Mouse (Mus musculus): Measurements from ENCODE around the gene Ogfr.

Gene Ogfr

DNA sequence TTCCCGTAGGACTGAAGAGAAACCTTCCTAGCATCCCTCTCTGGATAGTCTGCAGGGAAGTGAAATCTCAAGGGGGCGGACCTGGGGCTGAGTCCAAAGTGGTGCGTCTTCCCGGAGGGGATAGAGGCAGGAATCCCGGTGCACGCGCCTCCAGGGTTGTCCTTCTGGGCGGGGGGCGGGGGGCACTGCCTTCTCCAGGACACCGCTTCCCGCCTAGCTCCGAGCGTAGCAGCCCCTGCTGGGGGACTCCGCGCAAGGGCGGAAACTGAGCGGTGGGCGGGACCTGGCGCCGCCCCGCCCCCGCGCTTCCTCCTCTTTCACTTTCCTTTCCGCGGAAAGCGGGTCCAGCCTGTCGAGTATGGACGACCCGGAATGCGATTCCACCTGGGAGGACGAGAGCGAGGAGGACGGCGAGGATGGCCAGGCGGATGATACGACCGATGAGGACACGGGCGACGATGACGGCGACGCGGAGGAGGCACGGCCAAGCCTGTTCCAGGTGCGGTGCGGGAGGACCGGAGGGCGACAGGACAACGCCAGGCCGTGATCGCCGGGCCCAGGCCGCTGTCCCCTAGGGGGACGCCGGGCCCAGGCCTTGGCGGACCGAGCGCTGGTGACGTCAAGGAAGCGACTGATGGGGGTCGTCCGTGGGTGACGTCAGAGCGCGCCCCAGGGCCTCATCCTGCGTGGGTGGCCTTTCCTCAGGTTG is at the start of gene Ogfr:
Gene Ogfr (plus strand): TSS at position 123 of the 709 bp plus-strand sequence.
- in situ Hi-C loops (cut with MboI, MseI), result loop anchor here in 1 of 2 experiments (10.0 kb wide), 1 partner anchor 116 kb away; the partner anchor contains the start of gene Dido1

GRCm38 (mm10) chr2:180543675-180544074 is 45.4 kb upstream of the Ogfr start:
- in situ Hi-C loops (cut with MboI, MseI), result loop anchor here in 1 of 2 experiments (25.0 kb wide), 1 partner anchor 1831 kb away; no protein-coding TSS in a partner anchor

DNA sequence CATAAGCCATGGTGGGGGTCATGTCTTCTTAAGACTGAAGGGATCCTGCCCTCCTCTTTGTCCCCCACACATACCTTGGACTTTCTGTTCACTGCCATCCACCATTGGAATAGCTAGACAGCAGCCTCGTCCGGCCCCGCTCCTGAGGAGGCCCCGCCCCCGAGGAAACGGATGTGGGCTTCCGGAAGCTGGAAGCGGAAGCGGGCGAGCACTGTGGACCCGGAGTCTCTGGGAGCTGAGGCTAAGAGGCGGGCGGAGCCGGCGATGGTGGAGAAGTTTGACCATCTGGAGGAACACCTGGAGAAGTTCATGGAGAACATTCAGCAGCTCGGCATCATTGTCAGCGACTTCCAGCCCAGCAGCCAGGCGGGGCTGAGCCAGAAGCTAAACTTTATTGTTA is 44.0 kb upstream of the Ogfr start:
- in situ Hi-C loops (cut with MboI, MseI), result loop anchor here in 1 of 2 experiments (25.0 kb wide), 1 partner anchor 1833 kb away; no protein-coding TSS in a partner anchor

- in situ Hi-C loops (cut with MboI, MseI), result loop anchor here in 1 of 2 experiments (25.0 kb wide), 1 partner anchor 1835 kb away; no protein-coding TSS in a partner anchor
These were observed 41.5 kb upstream of the Ogfr start for GRCm38 (mm10) chr2:180547384-180548106.

- in situ Hi-C loops (cut with MboI, MseI), result loop anchor here in 1 of 2 experiments (5.0 kb wide), 1 partner anchor 85 kb away; no protein-coding TSS in a partner anchor
These were observed 36.7 kb upstream of the Ogfr start for GRCm38 (mm10) chr2:180552340-180552739.

DNA sequence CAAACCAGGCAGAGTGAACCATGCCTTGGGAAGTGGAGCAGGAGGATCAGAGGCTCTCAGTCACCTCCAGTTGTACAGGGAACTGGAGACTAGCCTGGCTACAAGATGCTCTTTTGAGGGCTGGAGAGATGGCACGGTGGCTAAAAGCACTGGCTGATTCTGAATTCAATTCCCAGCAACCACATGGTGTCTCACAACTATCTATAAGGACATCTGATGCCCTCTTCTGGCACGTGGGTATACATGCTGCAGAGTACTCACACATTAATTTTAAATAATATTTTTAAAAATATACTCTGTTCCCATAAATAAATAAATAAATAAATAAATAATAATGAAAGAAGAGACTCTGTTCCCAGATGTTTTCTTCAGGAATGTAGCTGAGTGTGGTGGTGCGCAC is 33.8 kb upstream of the Ogfr start:
- in situ Hi-C loops (cut with MboI, MseI), result no loop called here

DNA sequence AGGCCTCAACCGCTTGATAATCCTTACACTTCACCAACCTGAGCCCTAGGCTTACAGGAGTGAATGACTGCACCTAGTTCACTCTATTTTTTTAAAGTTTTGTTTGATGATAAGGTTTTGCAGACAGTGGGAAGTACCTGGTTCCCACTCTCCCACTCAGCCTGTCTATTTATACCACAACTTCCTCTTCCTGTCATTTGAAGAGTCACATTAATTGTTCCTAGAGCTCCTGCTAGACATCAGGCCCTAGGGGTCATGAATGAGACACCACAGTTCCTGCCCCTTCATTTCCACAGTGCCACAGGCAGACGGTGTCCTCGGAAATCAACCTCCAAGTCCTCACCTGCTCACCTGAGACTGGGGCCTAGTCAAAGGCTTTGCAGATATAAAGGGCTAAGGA is 32.6 kb upstream of the Ogfr start:
- in situ Hi-C loops (cut with MboI, MseI), result no loop called here

GRCm38 (mm10) chr2:180560245-180560644 is 28.8 kb upstream of the Ogfr start:
- in situ Hi-C loops (cut with MboI, MseI), result loop anchor here in 1 of 2 experiments (5.0 kb wide), 1 partner anchor 133 kb away; no protein-coding TSS in a partner anchor

- in situ Hi-C loops (cut with MboI, MseI), result loop anchor here in 1 of 2 experiments (5.0 kb wide), 1 partner anchor 135 kb away; no protein-coding TSS in a partner anchor
These were observed 26.9 kb upstream of the Ogfr start for GRCm38 (mm10) chr2:180562146-180562545.

DNA sequence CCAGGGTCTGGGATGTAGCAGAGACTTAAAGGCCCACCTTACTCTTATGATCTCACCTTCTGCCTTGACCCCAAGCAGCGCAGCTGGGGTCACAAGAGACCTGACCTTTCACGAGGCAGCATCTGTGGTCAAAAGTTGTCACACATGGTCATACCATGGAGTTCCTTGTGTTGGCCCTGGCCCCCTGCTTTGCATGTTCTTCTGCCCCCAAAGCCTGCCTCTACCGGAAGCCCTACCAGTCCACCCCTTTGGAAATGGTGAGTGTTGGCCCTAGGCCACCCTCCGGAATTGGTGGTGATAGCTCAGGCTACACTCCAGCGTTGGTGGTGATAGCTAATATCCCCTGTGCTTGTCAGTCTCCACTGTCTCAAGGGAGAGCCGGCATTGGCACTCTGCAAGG is 25.7 kb upstream of the Ogfr start:
- in situ Hi-C loops (cut with MboI, MseI), result loop anchor here in 1 of 2 experiments (5.0 kb wide), 1 partner anchor 136 kb away; no protein-coding TSS in a partner anchor

DNA sequence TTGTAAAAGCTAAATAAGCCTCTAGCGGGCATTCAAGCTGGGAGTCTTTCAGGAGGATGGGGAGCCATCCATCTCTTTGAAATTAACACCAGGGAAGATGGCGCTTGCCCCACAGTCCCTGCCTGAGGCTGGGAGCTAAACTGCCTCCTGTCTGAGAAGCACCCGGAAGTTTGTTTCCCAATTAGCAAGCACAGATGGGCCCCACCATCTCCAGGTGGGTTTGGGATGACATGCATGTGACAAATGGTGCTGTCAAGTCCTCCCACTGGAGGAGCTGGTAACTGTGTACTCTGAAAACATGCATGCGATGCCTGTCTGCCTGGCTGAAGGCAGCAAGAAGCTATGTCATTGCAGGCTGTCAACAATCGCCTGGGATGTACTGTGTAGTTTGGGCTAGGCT is 25.2 kb upstream of the Ogfr start:
- in situ Hi-C loops (cut with MboI, MseI), result loop anchor here in 1 of 2 experiments (5.0 kb wide), 1 partner anchor 137 kb away; no protein-coding TSS in a partner anchor

GRCm38 (mm10) chr2:180566240-180566913 is 22.7 kb upstream of the Ogfr start:
- in situ Hi-C loops (cut with MboI, MseI), result no loop called here

DNA sequence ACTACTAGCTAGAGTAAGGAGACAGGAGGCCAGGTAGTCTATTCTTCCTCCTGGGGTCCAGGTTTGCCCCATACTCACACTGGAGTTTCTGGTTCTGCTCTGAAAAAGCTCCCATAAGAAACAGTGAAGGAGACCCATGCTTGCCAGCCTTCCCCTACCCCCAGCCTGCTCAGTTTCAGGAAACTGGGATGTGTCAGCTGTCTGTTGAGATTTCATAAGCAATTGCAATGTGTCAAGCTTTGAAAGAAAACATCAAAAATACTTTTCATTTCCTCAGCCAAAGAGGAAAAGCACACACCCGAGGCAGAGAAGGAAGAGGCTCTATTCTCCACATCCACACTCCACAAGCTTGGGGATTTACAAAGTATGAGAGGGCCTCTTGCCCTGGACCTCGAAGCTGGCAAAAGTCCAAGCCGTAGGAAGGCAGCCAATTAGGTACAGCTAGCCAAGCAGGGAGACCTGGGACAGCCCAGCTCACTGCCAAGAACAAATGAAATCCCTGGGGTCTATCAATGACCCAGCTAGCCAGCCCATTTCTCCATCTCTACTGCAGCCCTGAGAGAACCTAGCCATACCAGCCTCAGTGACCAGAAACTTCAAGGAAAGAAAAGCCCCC is 19.9 kb upstream of the Ogfr start:
- in situ Hi-C loops (cut with MboI, MseI), result no loop called here

GRCm38 (mm10) chr2:180576482-180576881 is 12.6 kb upstream of the Ogfr start:
- in situ Hi-C loops (cut with MboI, MseI), result loop anchor here in 1 of 2 experiments (10.0 kb wide), 1 partner anchor 102 kb away; no protein-coding TSS in a partner anchor

DNA sequence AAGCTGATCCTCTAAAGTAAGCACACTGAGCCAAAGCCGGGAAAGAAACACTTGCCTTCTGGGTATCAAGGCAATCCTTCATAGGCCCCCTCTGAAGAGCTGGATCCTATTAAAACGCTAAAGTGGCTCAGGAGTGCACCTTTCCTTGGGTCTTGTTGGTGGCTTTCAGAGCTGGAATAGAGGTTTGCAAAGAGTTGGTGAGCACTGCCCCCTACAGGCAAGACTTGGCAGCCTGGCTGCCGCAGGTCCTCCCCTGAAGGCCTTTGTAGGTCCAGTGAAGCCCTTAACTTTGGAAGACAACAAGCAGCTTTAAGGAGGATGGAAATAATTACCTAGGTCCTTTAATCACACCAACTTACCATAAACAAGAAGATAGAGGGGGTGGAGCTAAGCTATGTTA is 10.4 kb upstream of the Ogfr start:
- in situ Hi-C loops (cut with MboI, MseI), result loop anchor here in 1 of 2 experiments (10.0 kb wide), 1 partner anchor 104 kb away; no protein-coding TSS in a partner anchor

GRCm38 (mm10) chr2:180581002-180581401 is 8.0 kb upstream of the Ogfr start, which contains the start of gene Mrgbp:
Gene Mrgbp, plus strand, starts transcription at chr2:180581304.
- in situ Hi-C loops (cut with MboI, MseI), result loop anchor here (5.0 to 10.0 kb wide), 2 partner anchors 124 to 161 kb away; partner anchors contain the start of gene Dido1 (in 1 of the 2)

DNA sequence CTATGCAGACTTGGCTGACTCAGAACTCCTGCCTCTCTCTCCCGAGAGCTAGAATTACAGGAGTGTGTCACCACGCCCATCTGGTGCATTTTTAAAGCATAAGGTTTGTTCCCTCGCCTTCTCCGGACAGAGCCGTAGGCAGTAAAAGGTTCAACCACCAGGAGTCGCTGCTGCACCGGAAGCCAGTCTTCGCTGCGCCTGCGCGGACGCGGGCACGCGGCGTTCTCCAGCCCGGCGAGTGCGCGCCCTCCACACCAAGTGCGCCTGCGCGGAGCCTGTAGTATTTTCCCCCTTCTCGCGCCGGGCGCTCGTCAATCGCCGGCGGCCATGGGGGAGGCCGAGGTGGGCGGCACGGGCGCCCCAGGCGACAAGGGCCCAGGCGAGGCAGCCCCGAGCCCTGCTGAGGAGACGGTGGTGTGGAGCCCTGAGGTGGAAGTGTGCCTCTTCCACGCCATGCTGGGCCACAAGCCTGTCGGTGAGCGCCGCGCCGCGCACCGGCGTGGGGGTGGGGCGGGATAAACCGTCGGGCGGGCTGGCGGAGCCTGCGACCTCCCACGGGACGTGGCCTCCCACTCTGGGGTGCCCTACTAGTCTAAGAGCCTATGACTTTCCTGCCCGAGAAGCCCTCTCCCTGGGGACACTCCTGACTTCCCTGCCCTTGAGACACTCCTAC is 6.4 kb upstream of the Ogfr start:
- in situ Hi-C loops (cut with MboI, MseI), result loop anchor here (5.0 to 10.0 kb wide), 2 partner anchors 122 to 160 kb away; partner anchors contain the start of gene Dido1 (in 1 of the 2)

GRCm38 (mm10) chr2:180583154-180583507 is 5.9 kb upstream of the Ogfr start:
- in situ Hi-C loops (cut with MboI, MseI), result loop anchor here (5.0 to 10.0 kb wide), 2 partner anchors 122 to 159 kb away; partner anchors contain the start of gene Dido1 (in 1 of the 2)

DNA sequence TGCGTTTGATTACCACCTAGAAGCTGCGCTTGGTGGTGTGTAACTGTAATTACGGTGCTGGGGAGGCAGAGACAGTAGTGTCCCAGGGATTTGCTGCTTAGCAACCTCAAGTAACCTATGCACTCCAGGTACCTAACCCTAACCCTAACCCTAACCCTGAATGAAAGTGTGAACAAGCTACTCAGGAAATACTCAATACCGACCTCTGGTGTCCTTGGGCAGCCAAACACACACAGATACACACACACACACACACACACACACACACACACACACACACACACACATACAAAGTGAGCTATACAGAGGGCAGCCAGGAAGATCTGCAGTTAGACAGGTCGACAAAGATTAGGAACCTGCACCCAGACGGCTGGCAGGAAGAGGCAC is 316 bp upstream of the Ogfr start:
- in situ Hi-C loops (cut with MboI, MseI), result loop anchor here in 1 of 2 experiments (10.0 kb wide), 1 partner anchor 116 kb away; the partner anchor contains the start of gene Dido1

GRCm38 (mm10) chr2:180597490-180597889 is 8.4 kb downstream of the Ogfr start, which contains the start of gene Col9a3:
Gene Col9a3, plus strand, starts transcription at chr2:180597790.
- in situ Hi-C loops (cut with MboI, MseI), result no loop called here

Data from T-helper 17 cell (primary cell).